Mouse (Mus musculus) forebrain, embryonic 12.5 days (tissue): ENCODE results near the gene Tbca. TPM values are rescaled to one million over a fixed set of nuclear protein-coding genes. Genes with fewer than 3 reads are reported as not detected.

Experiments
- ATAC-seq: fragments of 200-750 bp; cut with Nextera tagmentation; 2 replicates; pipeline ENCODE4 v1.8.0; 2017; ENCODE audit warnings: moderate TSS enrichment; ENCODE audit not compliant: low FRiP score
- H3K27ac ChIP-seq: fragments of 300-500 bp; sonication (generic); 2 replicates; pipeline ENCODE4 v1.5.1; 2016; ENCODE audit warnings: mild to moderate bottlenecking
- H3K27me3 ChIP-seq: fragments of 300-500 bp; sonication (generic); 2 replicates; pipeline ENCODE4 v1.6.1; 2016; ENCODE audit warnings: mild to moderate bottlenecking
- H3K36me3 ChIP-seq: fragments of 300-500 bp; sonication (generic); replicated peaks from 2 replicates; pipeline ENCODE4 v1.6.1; 2016; ENCODE audit warnings: mild to moderate bottlenecking
- H3K4me1 ChIP-seq: fragments of 300-500 bp; sonication (generic); 2 replicates; pipeline ENCODE4 v1.6.1; 2016
- H3K4me2 ChIP-seq: fragments of 300-500 bp; sonication (generic); 2 replicates; pipeline ENCODE4 v1.6.1; 2016; ENCODE audit warnings: mild to moderate bottlenecking, moderate library complexity
- H3K4me3 ChIP-seq: fragments of 300-500 bp; sonication (generic); replicated peaks from 2 replicates; pipeline ENCODE4 v1.5.1; 2016; ENCODE audit warnings: mild to moderate bottlenecking
- H3K9ac ChIP-seq: fragments of 300-500 bp; sonication (generic); 2 replicates; pipeline ENCODE4 v1.6.1; 2016; ENCODE audit warnings: mild to moderate bottlenecking
- H3K9me3 ChIP-seq: fragments of 300-500 bp; sonication (generic); 2 replicates; pipeline ENCODE4 v1.6.1; 2016
- WGBS: fragments of 180-500 bp; shearing (Covaris S2); methylation state at CpG from one replicate; pipeline ENCODE4 v1.1.7; 2016; 5-methylcytosine and 5-hydroxymethylcytosine counted together
- polyA plus RNA-seq: library from polyadenylated mRNA; unstranded; fragments of >200 nt; fragmentation: Nextera tagmentation; extraction: Ambion mirVana; gene quantifications from 2 replicates; pipeline ENCODE4 v1.2.1, GENCODE M21; 2016

Gene Tbca
- polyA plus RNA-seq: 249 and 258 TPM in 2 replicates

GRCm38 (mm10) chr13:94788771-94789649, at the start of gene Tbca:
Gene Tbca, plus strand, starts transcription at chr13:94788910.
- Histone ChIP-seq H3K27me3 (peaks cover 15% of the 10 kb centered on the region), H3K4me3 (peak within 1 kb of the TSS; percentile 99), H3K9me3 (no peaks in the 10 kb centered on the region), H3K36me3 (no peaks in the 10 kb centered on the region), H3K4me2 (peak within 1 kb of the TSS; percentile 91), H3K4me1 (peaks cover 9% of the 10 kb centered on the region), H3K27ac (peak within 1 kb of the TSS; percentile 88), H3K9ac (peak within 1 kb of the TSS; percentile 97)
- WGBS: 1% methylated on average over 81 of the region's 81 CpGs
- peak; percentile 95 for ATAC-seq

- H3K4me2 ChIP-seq: no peak overlapping the region
- H3K9ac ChIP-seq: no peak overlapping the region
- H3K27ac ChIP-seq: no peak overlapping the region
- ATAC-seq: no peak
- 14% methylated on average over 1 of the region's 1 CpGs for WGBS
- H3K36me3 ChIP-seq: no peaks in the 10 kb centered on the region
- no peaks in the 10 kb centered on the region for H3K27me3 ChIP-seq
- H3K4me1 ChIP-seq: no peaks in the 10 kb centered on the region
- H3K4me3 ChIP-seq: no peak overlapping the region
- H3K9me3 ChIP-seq: no peaks in the 10 kb centered on the region
Observed at GRCm38 (mm10) chr13:94745176-94745575, 43.5 kb upstream of the Tbca start.

GRCm38 (mm10) chr13:94765852-94766251, 22.9 kb upstream of the Tbca start:
- H3K9ac ChIP-seq: no peak overlapping the region
- ATAC-seq: no peak
- 88% methylated on average over 12 of the region's 12 CpGs for WGBS

GRCm38 (mm10) chr13:94768460-94769154, 20.1 kb upstream of the Tbca start:
- Histone ChIP-seq H3K4me1 (no peaks in the 10 kb centered on the region), H3K9me3 (no peaks in the 10 kb centered on the region), H3K4me2 (no peak overlapping the region), H3K4me3 (no peak overlapping the region), H3K27me3 (no peaks in the 10 kb centered on the region; the same call in 1 of the 2 replicates), H3K36me3 (no peaks in the 10 kb centered on the region), H3K9ac (no peak overlapping the region), H3K27ac (no peak overlapping the region)
- 76% methylated on average over 3 of the region's 3 CpGs for WGBS
- no peak for ATAC-seq

More at GRCm38 (mm10) chr13:94765852-94766251, 22.9 kb upstream of the Tbca start:
- Histone ChIP-seq H3K4me1 (no peaks in the 10 kb centered on the region), H3K36me3 (no peaks in the 10 kb centered on the region), H3K4me3 (no peak overlapping the region), H3K27ac (no peak overlapping the region), H3K9me3 (no peaks in the 10 kb centered on the region), H3K4me2 (no peak overlapping the region), H3K27me3 (no peaks in the 10 kb centered on the region; the same call in 1 of the 2 replicates)

GRCm38 (mm10) chr13:94769155-94769470, 19.6 kb upstream of the Tbca start:
- Histone ChIP-seq H3K36me3 (no peaks in the 10 kb centered on the region), H3K27me3 (no peaks in the 10 kb centered on the region; the same call in 1 of the 2 replicates), H3K9ac (no peak overlapping the region), H3K9me3 (no peaks in the 10 kb centered on the region), H3K27ac (no peak overlapping the region), H3K4me2 (no peak overlapping the region), H3K4me1 (no peaks in the 10 kb centered on the region), H3K4me3 (no peak overlapping the region)
- no peak for ATAC-seq
- WGBS: 83% methylated on average over 6 of the region's 6 CpGs

- Histone ChIP-seq H3K27me3 (peaks cover 15% of the 10 kb centered on the region), H3K27ac (no peak overlapping the region), H3K9ac (no peak overlapping the region), H3K9me3 (no peaks in the 10 kb centered on the region), H3K4me2 (no peak overlapping the region), H3K36me3 (no peaks in the 10 kb centered on the region), H3K4me1 (peaks cover 9% of the 10 kb centered on the region), H3K4me3 (no peak overlapping the region)
- ATAC-seq: no peak
- WGBS: 71% methylated on average over 2 of the region's 2 CpGs
Observed at GRCm38 (mm10) chr13:94786866-94787265, 1.8 kb upstream of the Tbca start.

GRCm38 (mm10) chr13:94794689-94795088, 6.0 kb downstream of the Tbca start:
- no peak overlapping the region for H3K4me2 ChIP-seq
- no peak overlapping the region for H3K4me3 ChIP-seq
- 78% methylated on average over 1 of the region's 1 CpGs for WGBS
- H3K9ac ChIP-seq: no peak overlapping the region
- no peak overlapping the region for H3K27ac ChIP-seq
- H3K4me1 ChIP-seq: peaks cover 6% of the 10 kb centered on the region
- no peaks in the 10 kb centered on the region for H3K36me3 ChIP-seq
- H3K9me3 ChIP-seq: no peaks in the 10 kb centered on the region
- no peaks in the 10 kb centered on the region for H3K27me3 ChIP-seq
- ATAC-seq: no peak

- no peak overlapping the region for H3K4me2 ChIP-seq
- H3K4me1 ChIP-seq: peaks cover 15% of the 10 kb centered on the region
- 69% methylated on average over 5 of the region's 5 CpGs for WGBS
- no peaks in the 10 kb centered on the region for H3K27me3 ChIP-seq
- no peak overlapping the region for H3K27ac ChIP-seq
- no peaks in the 10 kb centered on the region for H3K9me3 ChIP-seq
- no peaks in the 10 kb centered on the region for H3K36me3 ChIP-seq
- no peak overlapping the region for H3K4me3 ChIP-seq
- ATAC-seq: no peak
- no peak overlapping the region for H3K9ac ChIP-seq
Observed at GRCm38 (mm10) chr13:94803480-94804057, 14.9 kb downstream of the Tbca start.

GRCm38 (mm10) chr13:94806315-94807179, 17.8 kb downstream of the Tbca start:
- H3K27ac ChIP-seq: no peak overlapping the region
- no peak overlapping the region for H3K9ac ChIP-seq
- no peaks in the 10 kb centered on the region for H3K27me3 ChIP-seq
- H3K4me3 ChIP-seq: no peak overlapping the region
- H3K9me3 ChIP-seq: no peaks in the 10 kb centered on the region
- peaks cover 15% of the 10 kb centered on the region for H3K4me1 ChIP-seq
- no peaks in the 10 kb centered on the region for H3K36me3 ChIP-seq
- 36% methylated on average over 9 of the region's 9 CpGs for WGBS
- ATAC-seq: no peak
- no peak overlapping the region for H3K4me2 ChIP-seq

GRCm38 (mm10) chr13:94808596-94808995, 19.9 kb downstream of the Tbca start:
- Histone ChIP-seq H3K36me3 (no peaks in the 10 kb centered on the region), H3K9me3 (no peaks in the 10 kb centered on the region), H3K27me3 (no peaks in the 10 kb centered on the region), H3K4me1 (peaks cover 13% of the 10 kb centered on the region), H3K4me3 (no peak overlapping the region), H3K27ac (no peak overlapping the region), H3K4me2 (no peak overlapping the region), H3K9ac (no peak overlapping the region)
- ATAC-seq: no peak

- WGBS: 39% methylated on average over 1 of the region's 1 CpGs
- Histone ChIP-seq H3K4me1 (peaks cover 11% of the 10 kb centered on the region), H3K27me3 (no peaks in the 10 kb centered on the region), H3K9ac (no peak overlapping the region), H3K27ac (no peak overlapping the region), H3K4me3 (no peak overlapping the region), H3K36me3 (no peaks in the 10 kb centered on the region), H3K9me3 (no peaks in the 10 kb centered on the region), H3K4me2 (no peak overlapping the region)
- no peak for ATAC-seq
Observed at GRCm38 (mm10) chr13:94809724-94810123, 21.0 kb downstream of the Tbca start.

GRCm38 (mm10) chr13:94811451-94811850, 22.7 kb downstream of the Tbca start:
- no peaks in the 10 kb centered on the region for H3K9me3 ChIP-seq
- H3K4me1 ChIP-seq: peaks cover 11% of the 10 kb centered on the region
- no peaks in the 10 kb centered on the region for H3K27me3 ChIP-seq
- H3K27ac ChIP-seq: no peak overlapping the region
- no peak for ATAC-seq
- no peak overlapping the region for H3K4me2 ChIP-seq
- WGBS: 100% methylated on average over 1 of the region's 1 CpGs
- H3K9ac ChIP-seq: no peak overlapping the region
- H3K36me3 ChIP-seq: no peaks in the 10 kb centered on the region
- H3K4me3 ChIP-seq: no peak overlapping the region
